Mouse (Mus musculus): Measurements from ENCODE around the gene Gm10337. TPM values are rescaled to one million over a fixed set of nuclear protein-coding genes. Genes with fewer than 3 reads are reported as not detected.

Gene Gm10337
- polyA plus RNA-seq, 1 experiment from 2014 or later: not detected

DNA sequence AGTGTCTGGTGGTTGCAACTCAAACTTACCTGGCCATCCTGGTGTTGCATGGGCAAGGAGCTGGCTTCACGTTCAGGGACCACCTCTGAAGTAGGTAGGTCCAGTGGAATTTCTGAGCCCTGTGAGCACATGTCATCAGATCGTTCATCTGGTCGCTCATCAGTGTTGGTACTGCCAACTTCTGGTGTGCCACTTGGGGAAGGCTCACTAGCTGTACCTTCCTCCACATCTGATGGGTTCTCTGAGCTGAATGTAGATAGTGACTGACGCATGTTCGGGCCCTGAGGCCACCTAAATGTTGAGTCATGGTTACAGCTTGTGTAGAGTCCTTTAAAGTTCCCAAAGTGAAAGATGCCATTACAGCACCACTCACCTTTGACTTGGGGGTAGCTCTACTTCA lies 3.0 kb upstream of the Gm10337 start:
- WGBS: 78% methylated on average over 5 of the region's 5 CpGs
- Histone ChIP-seq H3K4me2 (no peak overlapping the region), H3K27ac (no peak overlapping the region), H3K27me3 (no peaks in the 10 kb centered on the region), H3K9ac (no peak overlapping the region), H3K4me3 (no peak overlapping the region), H3K36me3 (peaks cover 91% of the 10 kb centered on the region), H3K4me1 (peaks cover 6% of the 10 kb centered on the region; the same call in 1 of the 2 replicates), H3K9me3 (no peaks in the 10 kb centered on the region)
- no peak for ATAC-seq (ENCODE audit: borderline replicate concordance, extremely low read depth, low FRiP score, low TSS enrichment)

DNA sequence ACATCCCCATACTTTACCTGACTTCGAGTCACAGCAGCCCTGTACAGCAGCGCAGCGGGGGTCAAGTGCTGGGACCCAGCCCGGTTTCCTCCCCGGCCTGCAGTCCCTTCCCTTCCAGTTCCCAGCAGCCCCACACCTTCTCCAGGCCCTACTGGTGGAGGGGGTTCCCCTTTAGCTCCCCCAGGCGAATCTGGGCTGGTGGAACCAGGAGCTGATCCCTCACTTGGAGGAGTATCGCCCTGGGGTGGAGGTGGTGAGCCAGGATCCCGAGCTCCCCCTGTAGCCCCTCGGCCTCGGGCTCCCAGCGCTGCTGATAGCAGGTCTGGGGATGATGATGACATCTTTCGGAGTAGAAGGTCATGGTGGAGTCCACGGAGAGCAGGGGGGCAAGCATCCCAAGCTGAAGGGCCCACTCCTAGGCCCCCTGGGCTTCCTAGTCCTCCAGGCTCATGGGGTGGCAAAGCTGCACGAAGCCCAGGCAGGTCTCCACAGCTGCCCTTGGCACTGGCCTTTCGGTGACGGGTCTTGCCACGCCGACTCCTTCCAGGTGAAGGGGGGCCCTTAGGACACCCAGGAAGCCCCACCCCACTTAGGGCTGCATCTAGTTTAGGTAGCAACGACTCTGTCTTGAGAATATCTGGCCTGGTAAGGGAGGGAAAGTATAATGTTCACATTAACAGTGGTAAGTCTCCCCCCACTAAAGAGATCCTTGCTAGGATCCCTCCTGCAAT lies 2.3 kb upstream of the Gm10337 start:
- 0 out of 2 replicates have a peak, but pooled peaks have one; percentile 17 for ATAC-seq (ENCODE audit: borderline replicate concordance, extremely low read depth, low FRiP score, low TSS enrichment)
- 78% methylated on average over 19 of the region's 19 CpGs for WGBS
- H3K36me3 ChIP-seq: peaks cover 84% of the 10 kb centered on the region
- no peaks in the 10 kb centered on the region for H3K27me3 ChIP-seq
- H3K27ac ChIP-seq: no peak overlapping the region
- H3K9ac ChIP-seq: no peak overlapping the region
- H3K4me1 ChIP-seq: peaks cover 10% of the 10 kb centered on the region; the same call in 1 of the 2 replicates
- no peak overlapping the region for H3K4me2 ChIP-seq
- no peaks in the 10 kb centered on the region for H3K9me3 ChIP-seq
- no peak overlapping the region for H3K4me3 ChIP-seq

DNA sequence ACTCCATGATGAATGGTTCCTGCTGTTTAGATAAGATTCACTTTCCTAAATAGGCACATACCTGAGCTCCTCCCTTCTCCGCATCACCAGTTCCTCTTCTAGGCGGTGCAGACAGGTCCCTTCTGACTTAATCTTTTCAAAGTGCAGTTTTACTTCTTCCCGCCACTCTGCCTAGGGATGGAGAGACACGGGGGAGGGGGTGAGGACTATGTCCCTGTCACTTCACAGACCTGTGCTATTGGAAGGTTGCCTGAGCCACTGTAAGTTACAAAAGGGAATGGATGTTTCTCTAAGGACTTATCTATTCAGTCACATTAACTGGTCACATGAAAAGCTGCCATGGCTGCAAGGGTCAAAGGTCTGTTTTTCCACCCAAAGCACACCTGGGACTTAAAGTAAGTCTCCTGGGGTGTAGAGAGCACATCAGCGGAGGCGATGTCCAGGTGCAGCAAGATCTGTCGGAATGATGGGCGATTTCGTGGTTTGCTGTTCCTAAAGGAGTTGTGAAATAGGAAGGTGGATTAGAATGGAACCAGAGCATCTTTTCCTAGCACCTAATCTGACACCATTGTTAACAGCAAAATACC lies 1.2 kb upstream of the Gm10337 start:
- Histone ChIP-seq H3K9me3 (no peaks in the 10 kb centered on the region), H3K4me1 (peaks cover 10% of the 10 kb centered on the region; the same call in 1 of the 2 replicates), H3K36me3 (peaks cover 75% of the 10 kb centered on the region), H3K27ac (no peak overlapping the region), H3K4me3 (no peak overlapping the region), H3K27me3 (no peaks in the 10 kb centered on the region), H3K9ac (no peak overlapping the region), H3K4me2 (no peak overlapping the region)
- WGBS: 70% methylated on average over 9 of the region's 9 CpGs
- ATAC-seq (ENCODE audit: borderline replicate concordance, extremely low read depth, low FRiP score, low TSS enrichment): no peak

DNA sequence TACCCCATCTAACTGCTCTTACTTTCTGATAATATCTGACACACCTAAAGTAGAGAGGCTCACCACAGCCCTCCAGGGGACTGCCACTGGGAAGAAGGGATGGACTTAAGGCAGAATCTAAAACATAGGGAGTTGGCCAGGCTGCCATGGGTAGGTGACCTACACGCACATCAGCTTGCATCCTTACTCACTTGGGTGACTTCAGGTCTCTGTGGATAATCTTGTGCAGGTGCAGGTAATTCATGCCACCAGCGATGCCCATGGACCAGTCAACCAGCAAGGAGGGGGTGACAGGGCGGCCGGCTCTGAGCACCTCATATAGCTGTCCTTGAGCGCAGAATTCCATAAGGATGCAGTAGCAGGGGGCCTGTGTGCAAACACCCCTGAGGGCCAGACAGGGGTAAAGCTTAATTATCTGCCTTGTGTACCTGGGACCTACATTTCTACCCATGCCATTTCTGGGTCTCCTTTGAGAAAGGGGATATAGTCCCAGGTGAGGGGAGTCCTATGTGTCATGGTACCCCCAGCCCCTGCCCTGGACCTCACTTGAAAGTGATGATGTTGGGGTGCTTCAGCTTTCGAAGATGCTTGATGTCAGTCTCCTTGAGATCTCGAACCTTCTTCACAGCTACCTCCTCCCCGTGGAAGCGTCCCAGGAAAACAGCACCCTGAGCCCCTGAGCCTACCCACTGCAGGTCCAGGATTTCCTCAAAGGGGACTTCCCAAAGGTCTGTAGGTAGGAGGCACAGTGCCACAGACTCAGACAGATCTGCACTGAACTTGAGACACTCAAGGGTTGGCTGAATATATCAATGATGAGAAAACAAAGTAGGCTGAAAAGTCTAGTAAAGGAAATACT lies 631 bp downstream of the Gm10337 start:
- no peak for ATAC-seq (ENCODE audit: borderline replicate concordance, extremely low read depth, low FRiP score, low TSS enrichment)
- Histone ChIP-seq H3K9me3 (no peaks in the 10 kb centered on the region), H3K4me3 (no peak overlapping the region), H3K9ac (no peak overlapping the region), H3K36me3 (peaks cover 59% of the 10 kb centered on the region), H3K4me2 (no peak overlapping the region), H3K4me1 (peaks cover 10% of the 10 kb centered on the region; the same call in 1 of the 2 replicates), H3K27ac (no peak overlapping the region), H3K27me3 (no peaks in the 10 kb centered on the region)
- 86% methylated on average over 9 of the region's 9 CpGs for WGBS

DNA sequence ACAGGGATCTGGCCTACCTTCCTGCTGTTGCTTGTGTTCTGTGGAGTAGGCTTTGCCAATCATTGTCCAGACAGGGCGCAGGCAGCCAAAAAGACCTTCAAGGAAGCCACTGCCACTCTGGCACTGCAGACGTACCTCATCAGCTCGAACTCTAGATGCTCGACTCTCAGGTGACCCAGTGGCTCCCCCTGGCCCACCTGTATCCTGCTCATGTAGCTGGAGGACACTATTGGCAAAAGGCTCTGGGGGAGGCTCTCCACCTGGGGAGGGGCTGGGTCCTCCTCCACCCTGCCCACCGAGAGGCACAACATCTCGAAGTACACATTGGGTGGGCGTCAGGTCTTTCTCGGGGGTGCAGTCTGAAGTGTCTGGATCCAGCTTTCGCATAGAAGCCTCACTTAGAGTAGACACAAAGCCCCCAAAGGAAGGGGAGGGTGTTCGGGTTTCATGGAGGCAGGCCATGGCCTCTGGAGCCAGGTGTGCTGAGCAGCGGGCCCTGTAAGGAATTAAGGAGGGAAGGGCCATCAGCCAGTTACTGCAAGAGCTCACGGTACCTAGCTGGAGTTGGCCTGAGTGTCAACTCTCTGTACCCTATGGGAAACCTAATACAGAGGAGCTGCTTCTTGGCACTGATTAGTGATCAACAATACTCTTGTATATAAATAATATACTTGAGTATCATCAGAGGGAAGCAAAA lies 1.7 kb downstream of the Gm10337 start:
- peaks cover 48% of the 10 kb centered on the region for H3K36me3 ChIP-seq
- no peak overlapping the region for H3K4me3 ChIP-seq
- H3K27ac ChIP-seq: no peak overlapping the region
- ATAC-seq (ENCODE audit: borderline replicate concordance, extremely low read depth, low FRiP score, low TSS enrichment): no peak
- H3K9me3 ChIP-seq: no peaks in the 10 kb centered on the region
- no peak overlapping the region for H3K9ac ChIP-seq
- no peak overlapping the region for H3K4me2 ChIP-seq
- 60% methylated on average over 12 of the region's 12 CpGs for WGBS
- no peaks in the 10 kb centered on the region for H3K27me3 ChIP-seq
- peaks cover 14% of the 10 kb centered on the region; the same call in 1 of the 2 replicates for H3K4me1 ChIP-seq

DNA sequence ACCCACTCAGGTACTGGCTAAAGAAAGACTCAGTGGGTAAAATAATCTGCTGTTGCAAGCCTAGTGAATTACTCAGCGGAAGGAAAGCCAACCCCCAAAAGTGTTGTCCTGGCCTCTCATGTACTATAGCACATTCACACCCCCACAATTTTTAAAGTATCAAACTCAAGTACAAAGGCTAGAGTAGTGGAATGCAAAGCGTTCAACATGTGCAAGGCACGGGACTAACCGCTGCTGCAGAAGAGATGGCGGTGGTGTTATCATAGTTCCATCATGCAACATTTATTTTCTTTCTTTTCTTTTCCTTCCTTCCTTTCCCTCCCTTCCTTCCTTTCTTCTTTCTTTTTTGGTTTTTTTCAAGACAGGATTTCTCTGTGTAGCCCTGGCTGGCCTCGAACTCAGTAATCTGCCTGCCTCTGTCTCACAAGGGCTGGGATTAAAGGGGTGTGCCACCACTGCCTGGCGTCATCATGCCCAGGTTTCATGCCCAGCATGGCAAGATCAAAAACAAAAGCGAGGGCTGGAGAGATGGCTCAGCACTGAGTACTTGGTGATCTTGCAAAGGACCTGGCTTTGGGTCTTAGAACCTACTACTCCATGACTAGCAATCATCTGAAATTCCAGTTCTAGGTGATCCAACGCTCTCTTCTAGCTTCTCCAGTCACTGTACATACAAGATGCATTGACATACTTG lies 2.4 kb downstream of the Gm10337 start:
- Histone ChIP-seq H3K4me2 (no peak overlapping the region), H3K9ac (no peak overlapping the region), H3K9me3 (no peaks in the 10 kb centered on the region), H3K4me1 (peaks cover 17% of the 10 kb centered on the region), H3K27me3 (no peaks in the 10 kb centered on the region), H3K4me3 (no peak overlapping the region), H3K27ac (0 out of 2 replicates have a peak overlapping the region, but pooled peaks have one; percentile 2), H3K36me3 (peaks cover 41% of the 10 kb centered on the region)
- WGBS: 61% methylated on average over 9 of the region's 9 CpGs
- no peak for ATAC-seq (ENCODE audit: borderline replicate concordance, extremely low read depth, low FRiP score, low TSS enrichment)

DNA sequence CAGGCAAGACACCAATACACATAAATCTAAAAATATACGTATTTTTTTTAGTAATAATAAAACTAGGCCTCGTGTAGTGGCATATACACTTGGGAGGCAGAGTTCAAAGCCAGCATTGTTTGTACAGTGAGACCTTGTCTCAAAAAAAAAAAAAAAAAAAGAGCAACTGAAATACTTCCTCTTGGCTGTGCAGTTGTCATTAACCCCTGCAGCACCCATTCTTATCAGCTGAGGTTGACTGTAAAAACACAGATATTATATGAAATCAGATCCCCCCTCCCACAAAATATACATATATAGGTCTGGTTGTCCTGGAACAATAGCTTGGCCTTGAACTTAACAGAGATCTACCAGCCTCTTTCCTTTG lies 2.9 kb downstream of the Gm10337 start:
- Histone ChIP-seq H3K9ac (no peak overlapping the region), H3K36me3 (peaks cover 36% of the 10 kb centered on the region), H3K4me1 (peaks cover 23% of the 10 kb centered on the region), H3K9me3 (no peaks in the 10 kb centered on the region), H3K4me3 (no peak overlapping the region), H3K4me2 (no peak overlapping the region), H3K27ac (0 out of 2 replicates have a peak overlapping the region, but pooled peaks have one; percentile 2), H3K27me3 (no peaks in the 10 kb centered on the region)
- no peak for ATAC-seq (ENCODE audit: borderline replicate concordance, extremely low read depth, low FRiP score, low TSS enrichment)
- WGBS: 11% methylated on average over 2 of the region's 2 CpGs

DNA sequence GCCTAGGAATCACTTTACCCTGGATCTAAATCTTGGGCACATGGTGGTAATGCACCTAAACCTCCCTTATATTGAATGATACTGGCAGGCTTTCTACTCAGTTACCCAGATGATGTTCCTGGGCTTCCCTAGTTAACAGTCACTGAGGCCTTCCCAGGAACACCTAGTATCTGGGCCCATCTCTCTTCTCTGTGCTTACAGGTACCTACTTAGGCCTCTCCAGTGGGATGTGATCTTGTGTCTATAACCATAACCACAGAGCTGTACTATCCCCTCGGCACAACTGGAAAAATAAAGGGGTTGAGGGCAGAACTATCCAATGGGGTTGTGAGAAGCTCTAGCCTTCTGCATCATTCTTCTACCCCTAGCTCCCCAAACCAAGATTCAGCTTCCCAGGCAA lies 3.3 kb downstream of the Gm10337 start:
- H3K4me2 ChIP-seq: no peak overlapping the region
- no peak overlapping the region for H3K4me3 ChIP-seq
- no peak overlapping the region for H3K27ac ChIP-seq
- 88% methylated on average over 1 of the region's 1 CpGs for WGBS
- H3K4me1 ChIP-seq: peaks cover 26% of the 10 kb centered on the region
- no peak overlapping the region for H3K9ac ChIP-seq
- no peaks in the 10 kb centered on the region for H3K27me3 ChIP-seq
- H3K36me3 ChIP-seq: peaks cover 31% of the 10 kb centered on the region
- ATAC-seq (ENCODE audit: borderline replicate concordance, extremely low read depth, low FRiP score, low TSS enrichment): no peak
- no peaks in the 10 kb centered on the region for H3K9me3 ChIP-seq

DNA sequence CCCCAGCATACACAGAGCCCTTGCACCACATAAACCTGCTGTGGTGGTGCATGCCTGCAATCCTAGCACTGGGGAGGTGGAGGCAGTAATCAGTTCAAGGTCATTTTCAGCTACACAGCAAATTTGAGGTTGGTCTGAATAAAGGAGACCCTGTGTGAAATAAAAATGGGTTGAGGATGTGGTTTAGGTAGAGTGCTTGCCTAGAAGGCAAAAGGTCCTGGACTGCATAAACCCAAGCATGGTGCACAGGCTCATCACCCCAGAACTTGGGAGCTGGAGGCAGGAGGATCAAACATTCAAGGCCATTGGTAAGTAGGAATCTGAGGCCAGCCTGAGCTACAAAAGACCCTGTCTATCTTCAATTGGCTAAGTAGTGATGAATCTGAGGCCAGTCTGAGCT lies 4.0 kb downstream of the Gm10337 start:
- peaks cover 24% of the 10 kb centered on the region for H3K36me3 ChIP-seq
- peaks cover 32% of the 10 kb centered on the region for H3K4me1 ChIP-seq
- no peaks in the 10 kb centered on the region for H3K27me3 ChIP-seq
- ATAC-seq (ENCODE audit: borderline replicate concordance, extremely low read depth, low FRiP score, low TSS enrichment): no peak
- no peak overlapping the region for H3K27ac ChIP-seq
- no peak overlapping the region for H3K4me3 ChIP-seq
- no peaks in the 10 kb centered on the region for H3K9me3 ChIP-seq
- H3K9ac ChIP-seq: no peak overlapping the region
- H3K4me2 ChIP-seq: no peak overlapping the region

DNA sequence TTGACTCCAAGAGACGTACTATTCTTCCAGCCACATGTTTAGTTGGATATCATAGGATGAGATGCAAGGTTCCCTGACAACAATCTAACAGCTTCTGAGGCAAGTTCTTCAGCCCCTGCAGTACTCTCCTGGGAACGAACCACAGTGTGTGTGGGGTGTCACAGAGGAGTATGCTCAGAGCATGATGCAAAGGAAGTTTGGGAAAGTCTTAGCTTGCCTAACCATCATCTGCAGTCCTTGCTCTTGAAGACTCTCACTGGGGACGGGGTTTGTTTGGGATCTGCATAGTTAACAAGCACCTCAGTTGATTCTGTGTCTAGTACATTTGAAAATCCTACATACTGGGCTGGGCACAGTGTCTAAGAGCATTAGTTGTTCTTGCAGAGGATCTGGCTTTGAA lies 4.8 kb downstream of the Gm10337 start:
- peaks cover 32% of the 10 kb centered on the region for H3K4me1 ChIP-seq
- ATAC-seq (ENCODE audit: borderline replicate concordance, extremely low read depth, low FRiP score, low TSS enrichment): no peak
- H3K4me2 ChIP-seq: no peak overlapping the region
- WGBS: 80% methylated on average over 3 of the region's 3 CpGs
- H3K27me3 ChIP-seq: no peaks in the 10 kb centered on the region
- H3K4me3 ChIP-seq: no peak overlapping the region
- H3K36me3 ChIP-seq: peaks cover 17% of the 10 kb centered on the region
- no peak overlapping the region for H3K9ac ChIP-seq
- H3K27ac ChIP-seq: no peak overlapping the region
- H3K9me3 ChIP-seq: no peaks in the 10 kb centered on the region

DNA sequence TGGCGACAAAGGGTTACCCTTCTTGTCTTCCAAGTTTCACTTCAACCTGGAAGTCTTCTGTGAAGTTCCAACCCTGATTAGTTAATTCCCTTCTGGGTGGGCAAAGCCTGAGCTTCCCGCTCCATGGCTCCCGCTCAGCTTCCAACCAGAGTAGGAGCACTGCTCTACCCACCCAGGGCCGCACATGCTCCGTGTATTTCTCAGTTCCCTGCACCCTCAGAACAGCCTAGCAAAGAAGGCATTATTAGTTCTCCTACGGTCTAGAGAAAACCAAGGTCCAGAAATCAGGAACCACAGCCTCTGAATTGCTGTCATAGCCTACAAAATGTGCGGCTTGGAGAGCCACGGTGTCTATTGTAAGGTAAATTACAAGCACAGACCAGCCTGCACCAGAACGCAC lies 6.6 kb downstream of the Gm10337 start:
- WGBS: 4% methylated on average over 9 of the region's 9 CpGs
- H3K4me1 ChIP-seq: peaks cover 29% of the 10 kb centered on the region
- H3K4me2 ChIP-seq: peak overlapping the region; percentile 94
- H3K36me3 ChIP-seq: peaks cover under 1% of the 10 kb centered on the region; the same call in 1 of the 2 replicates
- no peaks in the 10 kb centered on the region for H3K27me3 ChIP-seq
- no peaks in the 10 kb centered on the region for H3K9me3 ChIP-seq
- H3K9ac ChIP-seq: peak overlapping the region; percentile 50
- ATAC-seq (ENCODE audit: borderline replicate concordance, extremely low read depth, low FRiP score, low TSS enrichment): peak; percentile 26; the same call in 1 of the 2 replicates
- peak overlapping the region; percentile 68 for H3K27ac ChIP-seq
- H3K4me3 ChIP-seq: peak overlapping the region; percentile 62
